Mouse (Mus musculus) yolk sac, embryonic 10.5 days (tissue): Measurements from ENCODE around the gene Srcin1.

Experiments
- DNase-seq: peaks from one replicate; pipeline ENCODE4 v3.0.0-alpha.2; 2017; ENCODE audit warnings: low spot score

Gene Srcin1

DNA sequence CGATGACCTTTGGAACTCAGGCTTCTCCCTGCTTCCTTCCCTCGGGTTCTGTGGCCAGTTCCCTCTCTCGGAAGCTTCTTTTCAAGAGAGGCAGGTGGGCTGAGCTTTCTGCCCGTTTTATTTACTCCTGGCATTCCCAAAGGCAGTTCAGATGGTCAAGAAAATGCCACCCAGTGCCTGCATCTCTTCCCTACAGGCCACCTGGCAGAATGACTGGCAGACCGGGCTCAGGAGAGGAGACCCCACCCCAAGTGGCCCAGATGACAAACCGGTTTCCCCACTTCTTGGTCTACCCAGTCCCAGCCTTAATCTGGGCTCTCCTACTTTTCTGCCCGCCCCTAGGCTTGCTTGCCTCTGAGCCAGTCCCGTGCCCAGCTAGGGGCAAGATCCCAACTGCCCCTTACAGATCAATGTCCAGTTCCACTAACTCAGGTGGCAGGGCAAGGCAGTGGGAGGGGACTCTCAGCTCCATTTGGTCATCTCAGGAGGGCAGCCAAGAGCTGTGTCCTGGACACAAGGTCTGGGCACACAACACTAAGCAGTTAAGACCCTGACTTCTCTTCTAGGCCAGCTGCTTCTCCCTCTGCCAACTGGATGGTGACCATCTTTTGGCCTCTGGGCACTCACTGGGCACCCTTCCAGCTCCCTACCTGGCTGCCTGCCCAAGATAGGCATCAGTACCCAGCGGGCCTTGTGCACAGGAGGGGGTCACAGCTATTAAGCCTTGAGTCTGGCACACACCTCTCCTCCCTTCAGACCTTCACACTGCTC is at the start of gene Srcin1:
Gene Srcin1, minus strand, starts transcription at position 51 of the 771 bp plus-strand sequence.
- no peak for DNase-seq

DNA sequence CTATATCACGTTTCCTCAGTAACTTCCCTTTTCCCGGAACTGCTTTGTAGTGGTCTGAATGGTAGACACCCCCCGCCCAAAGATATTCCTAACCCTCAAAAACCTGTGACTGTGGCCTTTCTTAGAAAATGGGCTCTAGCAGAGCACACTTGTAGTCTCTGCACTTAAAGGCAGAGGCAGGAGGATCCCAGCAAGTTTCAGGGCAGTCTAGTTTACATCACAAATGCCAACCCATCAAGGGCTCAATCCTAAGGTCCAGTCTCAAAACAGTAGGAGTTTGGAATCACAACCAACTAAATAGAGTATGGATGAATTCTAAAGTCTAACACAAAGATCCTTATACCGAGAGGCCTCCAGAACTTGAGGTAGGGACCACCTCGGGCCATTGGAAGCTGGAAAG is 49.6 kb upstream of the Srcin1 start:
- DNase-seq = no peak

DNA sequence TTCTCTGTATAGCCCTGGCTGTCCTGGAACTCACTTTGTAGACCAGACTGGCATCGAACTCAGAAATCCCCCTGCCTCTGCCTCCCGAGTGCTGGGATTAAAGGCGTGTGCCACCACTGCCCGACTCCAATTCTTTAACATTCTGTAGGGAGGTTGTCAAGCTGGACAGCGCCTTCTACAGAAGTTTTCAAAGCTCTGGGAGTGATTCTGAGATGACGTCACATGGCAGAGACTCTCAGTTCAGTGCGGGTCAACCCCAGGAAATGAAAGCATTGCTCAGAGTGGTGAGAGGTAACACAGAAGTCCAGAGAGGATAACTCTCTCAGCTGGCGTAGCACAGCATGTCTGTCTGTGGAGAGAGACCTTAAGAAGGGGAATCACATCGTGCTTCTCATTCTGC is 47.2 kb upstream of the Srcin1 start:
- no peak for DNase-seq

DNA sequence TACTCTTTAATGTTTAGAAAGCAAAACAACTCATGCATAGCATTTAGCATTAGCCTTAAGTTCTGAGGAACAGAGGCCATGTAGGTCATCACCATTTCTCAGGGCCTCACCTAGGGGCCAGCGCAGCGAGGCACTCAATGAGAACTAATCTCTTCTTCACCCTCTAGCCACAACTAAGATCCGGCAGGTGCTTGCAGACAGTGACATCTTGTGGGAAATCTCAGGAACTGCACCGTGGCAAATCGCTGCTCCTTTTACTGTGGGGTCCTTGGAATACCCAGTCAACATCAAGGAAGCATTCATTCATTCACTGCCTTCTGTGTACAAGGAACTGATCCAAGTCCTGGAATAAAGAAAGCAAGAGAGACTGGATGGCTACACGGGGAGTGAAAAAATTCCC is 46.5 kb upstream of the Srcin1 start:
- peak; percentile 73 for DNase-seq

DNA sequence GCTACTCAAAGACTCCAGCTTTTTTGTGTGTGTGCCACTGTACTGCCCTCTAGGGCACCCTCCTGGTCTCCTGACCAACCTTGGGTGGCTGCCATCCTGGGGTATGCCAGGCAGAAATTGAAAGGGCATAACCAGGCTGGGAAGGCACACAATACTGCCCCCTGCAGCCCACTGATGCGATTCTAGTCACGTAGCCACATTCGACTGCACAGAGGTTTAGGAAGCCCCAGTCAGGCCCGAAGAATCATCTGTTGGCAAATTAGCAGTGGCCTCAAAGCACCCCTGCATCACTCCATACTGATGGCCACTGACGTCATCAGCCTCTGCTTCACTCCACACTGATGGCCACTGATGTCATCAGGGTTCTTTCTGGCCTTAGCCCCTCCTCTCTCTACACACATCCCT is 43.4 kb upstream of the Srcin1 start:
- no peak for DNase-seq

DNA sequence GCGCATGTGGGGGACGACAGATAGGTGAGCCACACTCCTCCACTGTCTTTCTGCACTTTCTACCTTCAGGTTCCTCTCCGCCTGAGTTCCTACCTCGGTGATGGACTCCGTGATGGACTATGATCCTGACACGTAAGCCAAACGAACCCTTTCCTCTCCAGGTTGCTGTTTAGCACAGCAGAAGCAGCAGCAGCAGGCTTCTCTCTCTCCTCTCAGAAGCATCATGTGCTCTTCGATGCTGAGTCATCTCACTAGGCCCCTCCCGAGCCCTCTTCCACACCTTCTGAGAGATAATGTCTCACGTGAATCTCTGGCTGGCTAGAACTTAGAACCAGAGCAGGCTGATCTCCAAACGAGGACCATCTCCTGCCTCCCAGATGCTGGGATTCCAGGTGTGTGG is 42.4 kb upstream of the Srcin1 start:
- peak; percentile 83 for DNase-seq

DNA sequence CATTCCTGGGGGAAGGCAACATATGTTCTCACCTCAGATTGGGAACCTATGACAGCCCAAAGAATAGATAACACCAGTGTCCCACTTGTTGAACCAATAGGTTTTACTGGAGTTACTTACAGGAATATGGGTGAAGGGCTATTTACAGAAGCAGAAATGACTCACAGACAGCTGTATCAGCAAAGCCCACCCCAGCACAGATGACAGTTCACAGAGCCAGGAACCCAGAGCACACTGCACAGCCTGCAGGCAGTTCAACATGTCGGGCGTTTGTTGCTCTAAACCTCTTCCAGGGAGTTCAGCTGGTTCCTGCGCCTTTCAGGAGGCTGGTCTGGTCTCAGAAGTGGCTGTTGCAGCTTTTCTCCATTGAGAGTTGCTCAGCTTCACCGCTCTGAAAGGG is 39.3 kb upstream of the Srcin1 start:
- DNase-seq = no peak

DNA sequence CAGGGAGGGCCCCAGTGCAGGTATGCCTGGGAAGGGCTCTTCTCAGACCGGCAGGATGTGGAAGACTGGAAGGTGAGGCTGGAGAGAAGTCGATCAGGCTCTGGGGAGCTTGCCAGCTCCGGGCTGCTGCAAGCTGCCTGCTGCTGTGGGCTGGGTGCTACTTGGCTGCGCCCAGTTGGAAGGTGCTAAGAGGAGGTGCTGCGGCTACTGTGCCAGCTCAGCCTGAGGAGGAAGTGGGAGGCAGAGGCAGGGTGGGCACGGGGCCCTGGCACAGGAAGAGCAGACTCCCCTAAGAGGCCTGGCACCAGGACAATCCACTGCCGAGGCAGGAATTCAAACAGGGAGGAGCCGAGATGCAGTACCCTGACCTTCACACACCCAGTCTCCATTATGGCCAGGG is 35.1 kb upstream of the Srcin1 start:
- no peak for DNase-seq

DNA sequence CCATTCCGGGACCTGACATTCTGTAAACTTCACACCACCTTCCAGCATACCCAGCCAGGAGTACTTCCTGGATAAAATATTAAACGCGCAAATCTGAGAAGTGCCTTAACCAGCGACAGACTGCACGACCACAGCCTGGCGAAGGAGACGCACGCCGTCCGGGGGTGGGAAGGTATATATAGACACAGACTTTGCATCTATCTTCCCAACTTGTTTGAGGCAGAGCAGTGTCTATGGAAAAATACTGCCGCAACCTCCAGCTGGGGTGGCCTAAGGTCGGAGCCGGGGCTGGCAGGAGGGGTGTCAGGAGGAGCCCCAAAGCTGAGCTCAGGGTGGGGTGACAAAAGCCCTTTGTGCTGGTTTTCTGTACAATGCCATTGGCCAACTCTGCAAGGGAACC is 33.8 kb upstream of the Srcin1 start:
- DNase-seq = no peak

DNA sequence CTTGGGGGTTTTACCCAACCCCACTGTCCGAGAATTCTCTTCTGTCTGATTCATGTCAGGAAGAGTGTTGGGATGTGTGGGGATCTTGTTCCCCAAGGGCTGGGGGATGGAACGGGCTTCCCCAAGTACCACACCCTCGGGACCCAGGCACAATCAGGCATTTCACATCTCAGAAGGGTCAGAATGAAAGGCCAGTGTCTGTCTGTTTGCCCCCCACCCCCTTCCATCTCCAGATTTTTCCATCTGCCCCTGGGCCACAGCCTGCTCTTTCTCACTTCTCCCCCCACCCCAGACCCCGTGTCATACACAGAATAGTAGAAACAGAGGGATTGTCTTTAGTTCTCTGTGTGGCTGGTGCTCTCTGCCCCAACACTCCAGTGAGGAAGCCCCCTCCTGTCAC is 32.9 kb upstream of the Srcin1 start:
- DNase-seq = no peak

DNA sequence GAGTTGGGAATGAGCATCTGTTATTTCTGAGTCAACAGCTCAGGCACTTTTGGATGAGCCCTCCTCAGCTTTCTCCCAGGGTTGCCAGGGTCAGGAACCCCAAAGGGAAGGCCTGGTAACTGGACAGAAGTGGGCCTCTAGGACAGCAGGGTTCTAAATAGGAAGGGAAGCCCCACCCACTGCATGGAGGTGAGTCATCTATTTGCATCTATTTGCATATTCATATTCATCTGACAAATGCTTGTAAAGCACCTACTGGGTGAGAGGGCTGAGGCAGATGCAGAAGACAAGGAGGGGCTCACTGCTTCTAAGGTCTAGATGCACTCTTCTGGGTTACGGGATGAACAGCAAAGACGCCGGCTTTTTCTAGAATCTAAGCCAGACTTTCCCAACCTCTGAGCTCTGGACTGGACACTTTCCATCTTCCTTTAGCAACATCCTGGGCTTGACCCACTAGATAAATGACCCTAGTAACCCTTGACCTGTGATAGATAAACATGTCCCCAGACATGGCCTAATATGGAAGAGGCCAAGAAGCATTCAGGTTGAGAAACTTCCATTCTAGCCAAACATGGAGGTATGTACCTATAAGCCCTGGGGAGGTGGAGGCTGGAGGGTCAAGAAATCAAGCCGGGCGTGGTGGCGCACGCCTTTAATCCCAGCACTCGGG is 31.2 kb upstream of the Srcin1 start:
- peak; percentile 67 for DNase-seq

DNA sequence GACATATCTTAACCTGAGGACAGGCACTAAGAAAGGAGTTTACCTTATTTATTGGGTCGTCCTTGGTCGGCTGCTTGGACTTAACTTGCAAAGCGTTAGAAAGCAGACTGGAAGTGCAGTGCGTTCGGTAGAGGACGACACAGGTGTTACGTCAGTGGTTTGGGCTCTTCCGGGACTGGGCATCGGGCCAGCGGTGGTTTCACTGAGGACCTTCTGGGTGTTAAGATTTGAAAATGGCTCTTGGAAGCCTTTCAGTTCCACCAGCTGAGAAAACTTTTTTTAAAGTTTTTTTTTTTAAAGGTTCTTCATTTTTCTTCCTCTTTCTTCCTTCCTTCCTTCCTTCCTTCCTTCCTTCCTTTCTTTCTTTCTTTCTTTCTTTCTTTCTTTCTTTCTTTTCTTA is 27.9 kb upstream of the Srcin1 start:
- DNase-seq = no peak

DNA sequence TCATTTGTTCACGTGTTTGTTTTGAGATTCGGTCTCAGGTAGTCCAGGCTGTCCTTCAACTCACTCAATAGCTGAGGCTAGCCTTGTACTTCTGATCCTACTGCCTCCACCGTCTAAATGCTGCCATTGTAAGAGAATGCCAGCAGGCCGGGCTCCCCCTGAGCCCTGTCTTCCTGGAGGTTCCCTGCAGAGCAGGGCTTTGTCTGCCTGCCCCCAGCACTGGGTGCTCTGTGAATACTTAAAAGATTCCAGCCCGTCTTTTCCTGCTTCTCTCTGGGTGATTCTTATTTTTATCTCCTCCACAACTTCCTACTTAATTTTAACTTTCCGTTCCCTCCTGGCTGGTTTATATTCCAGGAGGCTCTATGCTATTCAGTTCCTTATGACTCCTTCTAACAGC is 26.2 kb upstream of the Srcin1 start:
- DNase-seq = no peak

DNA sequence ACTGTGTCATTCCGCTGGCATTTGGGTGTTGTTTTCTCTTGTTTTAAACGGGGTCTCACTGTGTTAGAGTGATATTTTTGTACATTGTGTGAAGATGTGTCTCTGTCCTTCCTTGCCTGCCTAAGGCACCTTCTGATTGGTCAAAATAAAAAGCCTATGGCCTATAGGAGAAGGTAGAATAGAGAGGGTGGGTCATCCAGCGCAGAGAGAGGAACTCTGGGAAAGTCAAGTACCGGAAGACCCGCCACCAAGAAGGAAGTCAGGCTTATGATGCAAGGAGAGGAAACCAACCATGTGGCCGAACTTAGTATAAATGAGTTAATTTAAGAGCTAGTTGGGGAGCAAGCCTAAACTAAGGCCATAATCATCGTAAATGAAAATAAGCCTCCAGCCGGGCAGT is 23.1 kb upstream of the Srcin1 start:
- DNase-seq = peak; percentile 53

DNA sequence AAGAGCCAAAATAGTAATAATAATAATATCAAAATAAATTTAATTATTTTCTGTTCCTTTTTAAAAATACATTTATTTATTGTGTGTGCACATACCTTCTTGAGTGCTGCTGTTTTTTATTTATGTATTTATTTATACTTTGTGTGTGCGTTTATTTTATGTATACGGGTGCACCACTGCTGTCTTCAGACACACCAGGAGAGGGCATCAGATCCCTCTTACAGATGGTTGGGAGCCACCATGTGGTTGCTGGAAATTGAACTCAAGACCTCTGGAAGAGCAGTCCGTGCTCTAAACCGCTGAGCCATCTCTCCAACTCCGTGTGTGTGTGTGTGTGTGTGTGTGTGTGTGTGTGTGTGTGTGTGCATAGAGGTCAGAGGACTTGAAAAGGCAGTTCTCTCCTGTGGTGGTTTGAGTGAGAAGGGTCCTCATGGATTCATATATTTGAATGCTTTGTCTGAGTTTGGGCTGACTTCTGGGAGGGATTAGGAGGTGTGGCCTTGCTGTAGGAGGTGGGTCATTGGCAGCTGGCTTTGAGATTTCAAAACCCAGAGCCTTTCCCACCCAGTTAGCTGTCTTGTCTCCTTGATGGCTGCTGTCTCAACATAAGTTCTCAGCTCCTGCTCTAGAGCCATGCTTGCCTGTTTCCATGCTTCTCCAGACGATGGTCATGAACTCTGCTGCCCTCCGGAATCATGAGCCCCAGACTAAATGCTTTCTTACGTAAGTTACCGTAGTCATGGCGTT is 22.1 kb upstream of the Srcin1 start:
- peak; percentile 53 for DNase-seq

DNA sequence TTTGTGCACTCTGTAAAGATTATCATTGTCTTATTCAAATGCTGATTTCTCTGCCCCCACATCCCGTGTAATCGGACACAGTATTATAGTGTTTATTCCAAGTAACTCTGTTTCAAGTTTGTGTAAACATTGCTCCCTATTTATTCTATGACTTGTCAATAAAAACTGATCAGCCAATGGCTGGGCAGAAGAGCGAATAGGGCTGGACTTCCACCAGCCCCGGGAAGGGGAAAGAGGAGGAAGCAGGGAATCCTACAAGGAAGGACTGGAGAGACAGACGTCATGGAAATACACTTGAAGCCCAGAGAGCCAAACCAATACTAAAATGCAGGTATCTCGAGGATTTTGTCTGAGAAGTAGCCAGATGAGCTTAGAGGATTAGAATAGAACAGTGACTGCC is 18.1 kb upstream of the Srcin1 start:
- peak; percentile 37 for DNase-seq

DNA sequence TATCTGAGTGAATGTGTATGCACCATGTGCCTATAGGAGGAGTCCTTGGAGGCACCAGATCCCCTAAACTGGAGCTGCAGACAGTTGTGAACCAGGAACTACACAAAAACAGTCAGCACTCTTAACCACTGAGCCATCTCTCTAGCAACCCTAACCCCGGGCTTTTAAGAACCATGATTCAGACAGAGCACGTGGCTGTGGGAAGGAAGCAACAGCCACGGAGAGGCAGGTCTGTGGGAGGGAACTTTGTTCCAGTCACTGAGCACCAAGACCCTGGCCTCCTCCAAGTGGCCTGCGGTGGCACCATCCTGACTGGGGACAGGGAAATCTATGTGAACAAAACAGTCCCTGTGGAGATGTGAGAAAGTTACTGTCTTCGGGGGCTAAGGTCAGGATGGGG is 15.9 kb upstream of the Srcin1 start:
- no peak for DNase-seq

DNA sequence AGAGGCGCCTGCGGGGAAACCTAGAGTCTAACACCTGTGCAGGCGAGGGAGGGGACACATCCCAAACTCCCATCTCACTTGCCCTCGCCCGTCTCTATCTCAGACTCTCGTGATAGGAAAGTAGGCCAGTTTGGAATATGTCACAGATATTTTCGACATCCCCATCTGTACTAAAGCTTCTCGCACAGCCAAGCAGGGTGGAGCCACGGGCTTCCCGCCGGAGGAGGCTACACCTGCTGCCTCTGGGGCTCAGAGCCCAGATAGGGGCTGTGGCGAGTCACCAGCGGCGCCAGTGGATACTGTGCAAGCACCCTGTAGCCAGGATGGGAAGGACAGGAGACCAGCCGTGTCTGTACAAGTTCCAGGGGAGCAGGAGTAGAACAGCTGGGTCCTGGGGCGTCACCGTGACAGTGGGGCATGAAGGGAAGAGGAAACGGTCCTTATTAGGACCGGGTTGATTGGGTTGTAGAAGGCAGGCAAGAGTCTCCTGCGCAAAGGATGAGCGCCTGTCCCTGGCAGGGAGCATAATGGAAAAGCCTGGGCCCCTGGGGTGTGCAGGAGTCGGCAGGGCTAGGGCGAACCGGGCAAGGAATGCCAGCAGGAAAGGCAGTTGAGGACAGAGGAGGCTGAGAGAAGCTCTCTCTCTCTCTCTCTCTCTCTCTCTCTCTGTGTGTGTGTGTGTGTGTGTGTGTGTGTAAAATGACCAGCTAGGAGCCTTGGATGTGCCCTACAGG is 14.4 kb upstream of the Srcin1 start:
- DNase-seq = no peak

DNA sequence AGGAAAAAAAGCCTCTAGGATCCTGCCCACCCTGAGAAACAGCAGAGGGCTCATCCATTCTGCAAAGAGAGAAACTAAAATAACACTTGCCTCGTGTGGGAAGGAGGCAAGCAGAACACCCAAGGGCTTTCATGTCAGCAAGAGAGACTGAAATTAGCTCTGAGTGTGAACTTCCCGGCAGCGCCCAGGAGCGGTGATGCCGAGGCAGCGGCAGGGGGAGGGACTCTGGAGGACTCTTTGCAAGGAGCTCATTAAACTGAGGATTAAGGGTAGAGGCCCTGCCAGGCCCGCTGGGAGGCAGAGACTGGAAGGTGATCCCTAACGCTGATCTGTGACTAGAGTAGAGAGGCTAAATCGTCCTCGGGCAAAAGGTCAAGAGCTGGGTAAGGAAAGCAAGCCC is 13.2 kb upstream of the Srcin1 start:
- DNase-seq = no peak

DNA sequence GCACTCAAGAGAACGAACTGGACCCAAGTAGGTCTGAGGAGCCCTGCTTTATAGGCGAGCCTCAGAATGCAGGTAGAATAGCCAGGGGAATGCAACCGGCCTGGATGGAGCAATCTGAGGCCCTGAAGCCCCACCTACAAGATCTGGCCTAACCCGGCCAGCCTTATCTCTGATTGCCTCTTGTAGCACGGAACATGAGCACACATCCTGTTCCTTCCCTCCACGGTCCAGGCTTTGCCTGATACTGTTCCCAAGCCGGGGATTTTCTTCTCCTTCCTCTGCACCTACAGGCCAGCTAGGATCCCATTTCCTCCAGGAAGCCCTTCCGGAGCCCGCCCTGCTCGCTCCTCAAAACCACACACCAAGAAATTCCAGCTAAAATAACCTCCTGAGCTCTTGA is 9.9 kb upstream of the Srcin1 start:
- peak; percentile 66 for DNase-seq

DNA sequence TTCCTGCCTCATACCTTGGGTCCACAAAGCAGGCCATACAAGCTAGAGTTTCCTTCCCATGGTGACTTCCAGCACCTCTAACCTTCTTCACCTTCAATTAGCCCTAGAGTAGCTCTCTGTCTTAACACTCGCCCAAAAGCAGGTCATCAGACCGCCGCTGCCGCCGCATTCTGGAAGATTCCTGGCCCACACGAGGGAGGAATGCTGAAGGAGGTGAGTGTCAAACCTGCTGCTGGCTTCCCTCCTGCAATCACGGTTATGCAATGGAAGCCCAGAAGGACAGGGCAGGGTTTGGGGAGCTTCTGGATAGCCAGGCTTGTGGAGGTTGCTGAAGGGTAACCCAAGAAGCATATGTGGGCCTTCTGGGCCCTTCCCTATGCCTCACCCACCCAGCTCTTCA is 8.5 kb upstream of the Srcin1 start:
- no peak for DNase-seq

DNA sequence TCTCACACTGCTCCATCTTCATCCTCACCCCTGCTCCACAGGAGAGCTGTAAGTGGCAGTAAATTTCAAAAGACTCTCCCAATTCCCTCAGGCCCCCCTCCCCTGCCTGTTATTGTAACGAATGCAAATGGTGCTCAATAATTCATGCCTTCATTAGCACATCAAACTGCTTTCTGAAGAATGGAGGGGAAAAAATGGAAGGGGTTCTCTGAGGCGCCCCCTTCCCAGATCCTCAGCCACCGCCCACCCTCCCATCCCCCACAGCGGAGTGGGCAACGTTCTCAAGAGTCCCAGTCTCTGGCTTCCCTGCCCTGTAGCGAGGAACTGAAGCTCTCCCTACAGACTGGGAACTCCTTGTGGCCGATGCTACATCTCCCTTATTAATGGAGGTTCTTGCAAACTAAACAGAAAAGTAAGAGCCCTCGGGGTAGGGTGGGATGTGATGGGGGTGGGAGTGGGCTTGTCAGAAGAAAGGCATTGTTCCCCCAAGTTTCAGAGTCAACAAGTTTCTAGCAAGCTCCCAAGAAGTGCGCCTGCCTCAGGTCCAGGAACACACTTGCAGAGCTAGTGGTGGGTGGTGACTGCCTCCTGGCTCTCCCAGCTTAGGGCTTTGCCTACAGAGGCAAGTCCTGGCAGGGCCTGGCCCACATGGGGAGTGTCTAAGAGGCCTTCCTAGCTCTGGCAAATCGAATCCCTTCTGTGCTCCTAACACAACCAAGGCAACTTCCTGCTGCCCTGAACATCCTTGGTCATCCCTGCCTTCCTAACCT is 3.3 kb upstream of the Srcin1 start:
- DNase-seq = no peak
